Mouse (Mus musculus) left cerebral cortex, adult 9 months (tissue): ENCODE measurements around the gene Aebp2.
A peak's percentile ranks its signal among the peaks of the same experiment; 100 is the strongest.
"Not testable (repeated sequence)": the region's sequence is repeated elsewhere in the genome, so short reads cannot be mapped to it uniquely, and the experiment has no call there.

Experiments used
- DNase-seq, 2 experiments: peaks; one replicate each; pipeline ENCODE4 v3.0.0; 2022; ENCODE audit warnings: low spot score in 2 of 2

The Aebp2 gene

GRCm38 (mm10) chr6:140651923-140652322 is 29.5 kb downstream of the Aebp2 start:
- DNase-seq, result no peak

GRCm38 (mm10) chr6:140655451-140655850 is 33.0 kb downstream of the Aebp2 start:
- no peak for DNase-seq

- no peak for DNase-seq
Measured at GRCm38 (mm10) chr6:140656991-140657390, 34.5 kb downstream of the Aebp2 start.

- DNase-seq, result no peak
Measured at GRCm38 (mm10) chr6:140657920-140658522, 35.6 kb downstream of the Aebp2 start.

- no peak for DNase-seq
Measured at GRCm38 (mm10) chr6:140661111-140661510, 38.6 kb downstream of the Aebp2 start.

- no peak for DNase-seq
Measured at GRCm38 (mm10) chr6:140661777-140662176, 39.3 kb downstream of the Aebp2 start.

- DNase-seq, result no peak
Measured at GRCm38 (mm10) chr6:140662290-140662689, 39.8 kb downstream of the Aebp2 start.

GRCm38 (mm10) chr6:140662697-140663096 is 40.2 kb downstream of the Aebp2 start:
- DNase-seq, result not testable (repeated sequence)

- no peak for DNase-seq
Measured at GRCm38 (mm10) chr6:140664611-140665010, 42.1 kb downstream of the Aebp2 start.

- peak in 1 of 2 experiments; percentile 19 for DNase-seq
Measured at GRCm38 (mm10) chr6:140666486-140667240, 44.2 kb downstream of the Aebp2 start.

GRCm38 (mm10) chr6:140667289-140667906 is 44.9 kb downstream of the Aebp2 start:
- DNase-seq, result no peak

GRCm38 (mm10) chr6:140674414-140674813 is 52.0 kb downstream of the Aebp2 start:
- DNase-seq, result no peak

GRCm38 (mm10) chr6:140676094-140676493 is 53.6 kb downstream of the Aebp2 start:
- no peak for DNase-seq

GRCm38 (mm10) chr6:140677041-140677440 is 54.6 kb downstream of the Aebp2 start:
- DNase-seq, result no peak

- DNase-seq, result no peak
Measured at GRCm38 (mm10) chr6:140677960-140678359, 55.5 kb downstream of the Aebp2 start.

- peak in 1 of 2 experiments; percentile 56 for DNase-seq
Measured at GRCm38 (mm10) chr6:140678658-140679271, 56.3 kb downstream of the Aebp2 start.

GRCm38 (mm10) chr6:140680713-140681112 is 58.2 kb downstream of the Aebp2 start:
- DNase-seq, result no peak

GRCm38 (mm10) chr6:140682829-140683228 is 60.4 kb downstream of the Aebp2 start:
- DNase-seq, result no peak

GRCm38 (mm10) chr6:140684403-140684802 is 61.9 kb downstream of the Aebp2 start:
- DNase-seq, result no peak

- no peak for DNase-seq
Measured at GRCm38 (mm10) chr6:140689617-140690404, 67.3 kb downstream of the Aebp2 start.

- no peak for DNase-seq
Measured at GRCm38 (mm10) chr6:140692160-140692559, 69.7 kb downstream of the Aebp2 start.
